Mouse (Mus musculus) cerebellum, adult 2 months (tissue): Measurements from ENCODE around the gene Ndufv1.

Experiments used
- CTCF ChIP-seq: fragments of 200-500 bp; IDR thresholded peaks from 2 replicates; pipeline ENCODE4 v1.5.1; 2011; ENCODE audit warnings: low read depth, mild to moderate bottlenecking, control low read depth, low read length, moderate library complexity, borderline replicate concordance; ENCODE audit not compliant: insufficient read depth
- POLR2A ChIP-seq: fragments of 200-500 bp; IDR thresholded peaks from 2 replicates; pipeline ENCODE4 v1.6.1; 2011; ENCODE audit warnings: low read length, control low read depth, borderline replicate concordance; ENCODE audit not compliant: insufficient read depth

GRCm38 (mm10) chr19:3967258-3967657, 45.3 kb downstream of the Ndufv1 start:
- TF ChIP-seq POLR2A: no peak
- no peak for TF ChIP-seq CTCF
